Mouse (Mus musculus) ovary, postnatal 14 days (tissue): Measurements from ENCODE around the gene Dock3.

Experiments used
- DNase-seq: peaks from one replicate; pipeline ENCODE4 v3.0.0; 2022; ENCODE audit warnings: low spot score

Dock3 gene

DNA sequence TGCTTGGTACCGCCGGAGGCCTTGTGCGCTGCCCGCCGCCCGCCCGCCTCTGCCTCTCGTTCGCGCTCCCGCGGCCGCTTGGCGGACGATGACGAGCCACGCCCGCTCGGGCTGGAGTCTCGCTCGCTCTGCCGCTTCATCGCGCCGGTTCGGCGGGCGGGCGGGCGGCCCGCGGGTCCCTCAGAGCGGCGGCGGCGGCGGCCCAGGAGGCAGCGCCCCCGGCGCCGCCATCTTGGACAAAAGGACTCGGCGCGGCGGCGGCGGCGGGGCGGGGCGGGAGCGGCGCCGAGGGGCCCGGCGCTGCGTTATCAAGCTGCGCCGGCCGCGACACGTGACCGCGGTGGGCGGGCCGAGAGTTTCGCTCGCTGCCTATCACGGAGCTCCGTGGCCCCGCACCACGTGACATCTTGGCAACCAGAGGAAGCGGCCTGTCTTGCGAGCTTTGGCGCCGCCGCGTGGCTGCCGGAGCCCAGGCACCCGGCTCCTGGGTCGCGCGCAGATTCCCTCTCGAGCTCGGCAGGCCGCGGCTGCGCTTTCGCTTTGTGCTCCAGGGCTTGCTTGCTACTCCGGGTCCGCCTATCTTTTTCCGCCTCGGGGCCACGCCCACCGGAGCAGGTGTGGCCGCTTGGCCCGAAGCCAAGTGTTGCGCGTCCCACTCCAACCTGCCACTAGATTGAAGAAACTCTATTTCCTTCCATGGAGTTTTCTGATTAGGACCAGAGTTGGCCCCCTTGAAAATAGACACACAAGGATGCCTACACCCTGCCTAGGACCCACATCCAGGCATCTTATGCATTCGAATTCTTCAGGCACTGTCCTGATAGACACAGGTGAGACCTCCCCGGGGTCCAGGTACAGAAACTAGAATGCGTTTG, 344.6 kb downstream of the Dock3 start, which contains the start of gene Rbm15b:
Rbm15b (minus strand) TSS at position 601 of the 875 bp plus-strand sequence.
- peak; percentile 95 for DNase-seq

GRCm38 (mm10) chr9:106885901-106886731, 345.6 kb downstream of the Dock3 start:
- DNase-seq = no peak

DNA sequence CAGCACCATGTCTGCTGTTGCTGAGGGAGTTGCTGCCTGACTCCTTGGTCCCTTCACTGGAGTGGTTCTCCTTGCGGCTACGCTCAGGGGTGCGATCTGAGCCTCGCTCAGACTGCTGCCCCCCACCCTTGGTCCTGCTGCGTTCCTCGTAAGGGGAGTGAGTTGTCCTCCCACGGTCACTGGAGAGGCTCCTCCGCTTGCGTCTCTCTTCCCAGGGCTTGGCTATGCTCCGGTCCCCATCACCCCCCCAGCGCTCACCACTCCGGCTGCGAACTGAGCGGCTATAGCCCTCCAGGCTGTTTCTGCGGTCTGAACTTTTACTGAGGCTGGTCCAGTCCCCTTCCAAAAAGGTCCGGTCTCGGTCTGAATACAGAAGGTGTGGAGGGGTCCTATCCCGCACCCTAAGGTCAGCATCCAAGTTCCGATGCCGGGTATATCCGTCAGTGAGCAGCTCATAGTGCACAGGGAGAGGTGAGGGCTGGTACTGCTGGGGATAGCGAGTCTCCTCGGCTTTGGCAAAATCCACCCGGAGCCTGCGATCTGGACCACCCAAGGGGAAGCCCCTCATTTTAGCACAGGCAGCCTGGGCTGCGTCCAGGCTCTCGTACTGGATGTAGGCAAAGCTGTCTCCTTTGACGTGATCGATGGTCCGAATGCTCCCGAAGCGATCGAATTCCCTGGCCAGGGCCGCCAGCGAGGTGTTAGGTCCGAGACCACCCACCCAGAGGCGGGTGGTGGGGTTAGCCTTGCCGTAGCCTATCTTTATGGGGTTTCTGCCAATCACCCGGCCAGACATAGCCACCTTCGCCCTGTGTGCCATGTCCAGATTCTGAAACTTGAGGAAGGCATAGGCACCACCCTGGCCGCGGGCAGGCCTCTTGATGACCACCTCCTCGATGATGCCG, 346.5 kb downstream of the Dock3 start:
- DNase-seq = no peak

DNA sequence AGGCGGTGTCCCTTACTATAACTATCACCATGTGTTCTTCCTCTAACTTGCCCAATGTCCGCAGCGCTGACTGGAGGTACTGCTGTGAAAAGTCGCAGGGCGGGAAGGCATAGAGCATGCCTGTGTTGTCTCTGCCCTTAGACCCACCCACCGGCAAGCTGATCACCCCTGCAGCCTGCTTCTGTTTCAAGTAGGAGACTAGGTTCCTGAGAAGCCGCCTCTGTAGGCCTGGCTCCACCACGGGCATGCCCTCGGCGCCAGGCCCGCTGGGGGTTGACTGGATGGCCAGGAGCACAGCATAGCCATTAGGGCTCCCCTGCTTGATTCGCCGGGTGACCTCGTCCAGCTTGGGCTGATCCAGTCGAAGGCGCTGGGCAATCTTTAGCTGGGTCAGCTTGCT, 347.4 kb downstream of the Dock3 start:
- DNase-seq = no peak

DNA sequence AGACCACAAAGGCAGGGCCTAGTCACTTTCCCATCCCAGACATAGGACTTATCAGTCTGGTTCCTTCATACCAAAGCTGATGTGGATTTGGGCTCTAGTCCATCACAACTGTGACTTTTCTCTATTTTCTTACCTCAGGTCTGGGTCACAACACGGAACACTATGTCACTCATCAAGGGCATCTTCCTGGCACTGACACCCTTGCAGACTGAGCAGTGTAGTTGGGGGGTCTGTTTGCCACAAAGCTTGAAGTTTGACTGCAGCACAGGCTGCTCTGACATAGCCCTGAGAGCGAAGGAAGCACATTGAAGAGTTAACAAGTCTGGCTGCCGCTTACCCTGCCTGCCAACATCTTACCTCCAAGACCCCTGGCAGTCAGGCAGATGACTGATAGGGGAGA, 348.6 kb downstream of the Dock3 start:
- no peak for DNase-seq

DNA sequence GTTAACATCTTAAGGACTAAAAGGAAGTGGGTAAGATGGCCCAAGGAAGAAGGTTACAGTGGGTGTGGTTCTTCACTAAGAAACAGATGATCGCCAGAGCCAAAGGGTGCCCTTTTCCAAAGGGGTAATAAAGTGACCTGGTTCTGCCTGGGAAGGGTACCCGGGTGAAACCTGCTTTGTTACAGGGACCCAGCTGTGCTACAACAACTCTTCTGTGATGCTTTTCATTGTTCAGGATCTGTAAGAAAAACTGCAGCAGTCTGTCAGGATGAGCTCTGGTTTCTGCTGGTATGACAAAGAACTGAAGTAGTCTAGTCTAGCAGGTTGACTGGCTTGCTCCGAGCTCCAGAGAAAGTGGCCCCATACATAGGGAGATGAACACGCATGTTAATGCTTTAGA, 349.5 kb downstream of the Dock3 start:
- DNase-seq = no peak

DNA sequence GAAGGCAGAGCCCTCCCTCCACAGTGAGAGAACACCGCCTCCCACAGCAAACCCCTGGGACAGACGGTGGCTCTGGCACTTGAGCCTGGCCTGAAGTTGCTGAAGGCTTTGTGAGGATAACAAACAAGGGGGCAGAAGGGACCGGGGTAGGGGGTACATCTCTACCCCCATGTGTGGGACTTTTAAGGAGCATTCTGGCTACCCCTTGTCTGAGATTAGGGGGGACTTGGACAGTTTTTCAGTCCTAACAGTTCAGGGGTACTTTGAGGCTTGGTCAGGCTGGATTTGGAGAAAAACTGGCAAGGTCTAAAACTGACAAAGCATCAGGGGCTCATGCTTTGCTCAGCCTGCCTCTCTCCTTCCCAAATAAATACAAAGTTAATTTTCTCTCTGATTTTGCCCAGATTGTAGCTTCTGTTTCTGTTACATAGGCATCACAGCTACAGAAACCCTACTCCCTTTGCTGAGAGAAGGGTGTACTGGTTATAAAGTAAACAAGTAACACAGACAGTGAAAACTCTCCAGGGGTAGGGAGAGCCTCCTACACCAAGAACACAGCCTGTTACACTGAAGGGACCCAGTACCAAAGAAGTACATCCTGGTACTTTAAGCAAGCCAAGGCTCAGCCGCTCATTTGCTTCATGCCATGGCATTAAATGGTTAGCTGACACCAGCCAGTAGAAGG, 350.5 kb downstream of the Dock3 start:
- DNase-seq = no peak

DNA sequence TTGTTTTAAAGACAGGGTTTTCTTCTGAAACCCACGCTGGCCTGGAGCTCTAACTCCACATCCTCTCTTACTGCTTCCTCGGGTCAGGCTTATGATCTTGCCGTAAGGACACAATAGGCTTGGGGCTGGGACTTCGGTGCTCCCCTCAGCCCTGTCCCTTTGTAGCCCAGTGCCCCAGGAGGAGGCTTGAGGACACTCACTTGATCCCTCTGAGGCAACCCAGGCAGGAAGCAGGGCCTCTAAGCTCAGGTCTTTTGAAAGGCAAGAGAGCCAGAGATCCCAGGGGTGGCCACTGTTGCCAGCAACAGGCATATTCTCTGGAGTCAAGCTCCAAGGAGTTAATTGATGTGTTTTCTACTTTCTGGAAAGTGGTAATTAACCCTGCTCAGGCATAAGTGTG, 352.2 kb downstream of the Dock3 start:
- DNase-seq = no peak

DNA sequence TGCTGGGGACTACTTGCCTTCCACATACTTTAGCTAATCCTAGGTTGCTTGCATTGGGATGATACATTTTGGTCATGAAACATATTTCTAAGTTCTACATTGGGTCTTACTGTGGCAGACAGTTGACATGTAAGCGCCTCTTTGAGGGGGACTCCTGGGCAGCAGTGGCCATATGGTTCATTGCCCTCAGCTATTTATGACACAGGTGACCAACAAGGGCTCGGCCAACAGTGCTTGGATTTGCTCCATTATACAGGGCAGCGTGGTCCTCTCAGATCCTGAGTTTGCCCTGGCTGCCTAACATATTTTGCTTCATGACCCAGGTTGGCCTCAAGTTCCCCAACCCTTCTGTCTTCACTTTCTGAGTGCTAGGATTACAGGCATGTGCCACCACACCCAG, 355.0 kb downstream of the Dock3 start:
- no peak for DNase-seq

- no peak for DNase-seq
Observed at GRCm38 (mm10) chr9:106874216-106874615, 357.5 kb downstream of the Dock3 start.

DNA sequence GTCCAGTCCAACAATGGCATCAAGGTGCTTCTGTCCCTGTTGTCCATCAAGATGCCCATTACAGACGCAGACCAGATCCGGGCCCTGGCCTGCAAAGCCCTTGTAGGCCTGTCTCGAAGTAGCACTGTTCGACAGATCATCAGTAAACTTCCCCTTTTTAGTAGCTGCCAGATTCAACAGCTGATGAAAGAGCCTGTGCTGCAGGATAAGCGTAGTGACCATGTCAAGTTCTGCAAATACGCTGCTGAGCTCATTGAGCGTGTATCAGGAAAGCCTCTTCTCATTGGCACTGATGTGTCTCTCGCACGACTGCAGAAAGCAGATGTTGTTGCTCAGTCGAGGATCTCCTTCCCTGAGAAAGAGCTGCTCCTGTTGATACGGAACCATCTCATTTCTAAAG, 373.7 kb downstream of the Dock3 start:
- DNase-seq = no peak

DNA sequence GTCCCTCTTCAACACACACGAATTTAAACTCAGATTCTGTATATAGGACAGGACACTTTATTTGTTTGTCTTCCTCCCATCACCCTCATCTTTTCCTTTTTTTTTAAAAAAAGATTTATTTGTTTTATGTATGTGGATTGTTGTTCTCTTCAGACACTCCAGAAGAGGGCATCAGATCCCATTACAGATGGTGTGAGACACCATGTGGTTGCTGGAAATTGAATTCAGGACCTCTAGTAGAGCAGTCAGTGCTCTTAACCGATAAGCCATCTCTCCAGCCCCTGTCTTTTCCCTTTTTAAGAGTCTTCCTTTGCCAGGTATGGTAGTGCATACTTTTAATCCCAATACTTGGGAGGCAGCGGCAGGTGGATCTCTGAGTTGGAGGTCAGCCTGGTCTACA, 375.0 kb downstream of the Dock3 start:
- DNase-seq = no peak
